11 mouse cellular contexts compared by ENCODE assay signal in the genomic region with DNA sequence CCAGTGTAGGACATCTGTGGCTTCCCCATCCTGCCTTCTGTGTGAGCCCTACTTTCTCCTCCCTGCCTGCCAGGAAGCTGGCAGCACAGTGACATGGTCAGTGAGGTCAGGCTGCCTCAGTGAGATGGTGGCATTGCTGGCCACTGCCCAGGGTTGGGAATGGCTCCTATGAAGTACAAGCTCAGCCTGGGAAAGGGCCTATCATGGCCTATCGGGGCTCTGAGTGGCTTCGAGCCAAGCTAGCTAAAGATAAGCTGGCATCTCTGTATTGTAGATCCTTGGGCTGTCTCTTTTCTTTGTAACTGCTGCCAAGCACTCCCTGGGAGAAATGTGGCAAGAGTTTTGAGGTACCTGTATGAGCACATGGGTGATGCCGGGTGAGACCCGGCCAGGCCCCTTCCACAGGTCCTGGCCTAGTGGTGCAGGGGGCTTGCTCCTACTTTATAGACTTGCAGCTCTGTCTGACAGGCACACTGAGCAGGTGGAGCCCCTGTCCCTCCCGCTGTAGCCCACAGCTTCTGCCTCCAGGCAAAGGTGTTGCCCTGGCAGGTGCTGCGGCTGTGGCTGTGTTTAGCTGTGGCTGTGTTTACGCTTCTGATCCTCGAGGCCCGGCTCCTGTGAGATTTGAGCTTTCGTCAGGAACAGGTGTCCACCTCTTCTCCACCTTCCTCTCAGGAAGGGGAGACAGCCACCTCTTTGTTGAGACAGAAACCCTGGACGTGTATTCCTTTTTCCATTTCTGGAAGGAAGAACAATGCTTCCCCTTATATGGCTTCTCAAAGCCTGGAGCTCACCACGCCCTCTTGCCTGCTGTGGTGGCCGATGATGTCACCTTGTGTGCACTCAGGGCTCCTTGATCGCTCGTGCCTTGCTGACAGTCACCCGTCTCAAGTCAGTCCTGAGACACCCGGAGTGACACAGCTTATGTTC. TPM values are rescaled to one million over a fixed set of nuclear protein-coding genes. Genes with fewer than 3 reads are reported as not detected.
A peak's percentile ranks its signal among the peaks of the same experiment; 100 is the strongest.
DNase-seq lines count a peak whose midpoint lies in the region; ATAC-seq and TF ChIP-seq lines count a peak whose summit lies in the region.
"Had no signal": no experiment of that assay in that cellular context is flagged by ENCODE, and none has a peak within 500 bp of the region (broad histone marks: within the 10 kb centered on the region; RNA-seq: fewer than 3 reads in every experiment).

No protein-coding gene starts in this region.

- 48% methylated on average over 17 of the region's 17 CpGs for whole genome bisulfite sequencing in intestine, embryonic 15.5 days
- WGBS in small intestine, adult 2 months: 23% methylated on average over 17 of the region's 17 CpGs
- 83% methylated on average over 17 of the region's 17 CpGs for WGBS in midbrain, postnatal 0 days

- no peak overlapping the region for H3K4me2 ChIP-seq in intestine, embryonic 15.5 days (replicated peaks)
- H3K4me2 ChIP-seq in midbrain, postnatal 0 days (ENCODE audit: low read depth, low read length, poor library complexity, severe bottlenecking): no peak overlapping the region
- H3K4me2 ChIP-seq: hindbrain, embryonic 12.5 days; midbrain, embryonic 15.5 days had no signal

- no peak overlapping the region for H3K4me3 ChIP-seq in brown adipose tissue, adult 24 weeks (ENCODE audit: insufficient read depth, low read depth, low read length)
- H3K4me3 ChIP-seq in intestine, embryonic 15.5 days (replicated peaks): no peak overlapping the region
- no peak overlapping the region for H3K4me3 ChIP-seq in small intestine, adult 2 months (ENCODE audit: low read depth, low read length)
- no peak overlapping the region for H3K4me3 ChIP-seq in midbrain, postnatal 0 days (ENCODE audit: low read depth, low read length)
- H3K4me3 ChIP-seq: hindbrain, embryonic 12.5 days; midbrain, embryonic 15.5 days had no signal

- peak overlapping the region; percentile 93 for H3K27ac ChIP-seq in brown adipose tissue, adult 24 weeks (replicated peaks; ENCODE audit: low read depth, low read length)
- H3K27ac ChIP-seq in intestine, embryonic 15.5 days: no peak overlapping the region
- no peak overlapping the region for H3K27ac ChIP-seq in small intestine, adult 2 months (ENCODE audit: insufficient read depth, low read depth, low read length)
- no peak overlapping the region for H3K27ac ChIP-seq in midbrain, postnatal 0 days (ENCODE audit: low read depth, low read length)
- H3K27ac ChIP-seq: hindbrain, embryonic 12.5 days; midbrain, embryonic 15.5 days had no signal

- H3K9ac ChIP-seq in intestine, embryonic 15.5 days: no peak overlapping the region
- H3K9ac ChIP-seq in midbrain, postnatal 0 days (replicated peaks; ENCODE audit: low read length, poor library complexity, severe bottlenecking): no peak overlapping the region
- H3K9ac ChIP-seq: hindbrain, embryonic 12.5 days; midbrain, embryonic 15.5 days had no signal

- TF ChIP-seq CTCF in small intestine, adult 2 months (IDR thresholded peaks at IDR 0.05; ENCODE audit: extremely low read depth, insufficient read length, insufficient replicate concordance, low read depth, low read length): no peak
- TF ChIP-seq CTCF in midbrain, postnatal 0 days (IDR thresholded peaks at IDR 0.05): no peak

- H3K9me3 ChIP-seq in intestine, embryonic 15.5 days: no peaks in the 10 kb centered on the region
- H3K9me3 ChIP-seq in midbrain, postnatal 0 days (ENCODE audit: low read length): no peaks in the 10 kb centered on the region
- H3K9me3 ChIP-seq: hindbrain, embryonic 12.5 days; midbrain, embryonic 15.5 days had no signal

- H3K27me3 ChIP-seq in intestine, embryonic 15.5 days (replicated peaks): no peaks in the 10 kb centered on the region
- H3K27me3 ChIP-seq in small intestine, adult 2 months (ENCODE audit: control insufficient read depth, insufficient read depth, low read length): no peaks in the 10 kb centered on the region
- no peaks in the 10 kb centered on the region for H3K27me3 ChIP-seq in midbrain, postnatal 0 days (ENCODE audit: insufficient read depth, low read length)
- H3K27me3 ChIP-seq: hindbrain, embryonic 12.5 days; midbrain, embryonic 15.5 days had no signal

- ATAC-seq in intestine, embryonic 15.5 days: peak; percentile 76
- ATAC-seq in midbrain, postnatal 0 days (ENCODE audit: low FRiP score): no peak
- ATAC-seq: midbrain, embryonic 15.5 days had no signal

- peak; percentile 59 to 71 for DNase-seq in lung, adult 18-20 months
- DNase-seq in lung, postnatal 14 days: no peak
- DNase-seq in right cerebral cortex, postnatal 25 days: no peak
- DNase-seq in gastrocnemius, postnatal 10 days: no peak
- no peak for DNase-seq in midbrain, postnatal 0 days (ENCODE audit: low spot score)

- TF ChIP-seq POLR2A in small intestine, adult 2 months (IDR thresholded peaks at IDR 0.05; ENCODE audit: low read depth, low read length): 0 out of 2 replicates have a peak, but pooled peaks have one; percentile 20

- H3K4me1 ChIP-seq in brown adipose tissue, adult 24 weeks (ENCODE audit: control insufficient read depth, insufficient read depth, insufficient read length, low read length): peaks cover 28% of the 10 kb centered on the region
- peaks cover 7% of the 10 kb centered on the region; the same call in 1 of the 2 replicates for H3K4me1 ChIP-seq in intestine, embryonic 15.5 days (replicated peaks)
- peaks cover 14% of the 10 kb centered on the region for H3K4me1 ChIP-seq in small intestine, adult 2 months (ENCODE audit: control insufficient read depth, insufficient read depth, insufficient read length, low read length)
- H3K4me1 ChIP-seq in midbrain, postnatal 0 days (ENCODE audit: insufficient read depth, low read length): no peaks in the 10 kb centered on the region
- H3K4me1 ChIP-seq: hindbrain, embryonic 12.5 days; midbrain, embryonic 15.5 days had no signal

- H3K36me3 ChIP-seq in intestine, embryonic 15.5 days: no peaks in the 10 kb centered on the region
- H3K36me3 ChIP-seq in small intestine, adult 2 months (ENCODE audit: control insufficient read depth, insufficient read depth, low read length): no peaks in the 10 kb centered on the region
- no peaks in the 10 kb centered on the region for H3K36me3 ChIP-seq in midbrain, postnatal 0 days (ENCODE audit: insufficient read depth, low read length)
- H3K36me3 ChIP-seq: hindbrain, embryonic 12.5 days; midbrain, embryonic 15.5 days had no signal

RNA-seq across cellular contexts. Expression of gene Bik, which starts 8.6 kb away (rescaled TPM):
- 4.1 TPM in 1 of 2 replicates, not detected in the other for polyA plus RNA-seq in brown adipose tissue, adult 24 weeks (2012; ENCODE audit: insufficient read depth, insufficient read length, missing spikeins)
- polyA plus RNA-seq in intestine, embryonic 15.5 days (2015; fragmentation: Nextera tagmentation; extraction: Ambion mirVana): 4.3 and 5.6 TPM in 2 replicates
- polyA plus RNA-seq in small intestine, adult 2 months (2012; rRNA removed): 2.1 and 5.8 TPM in 2 replicates
- total RNA-seq in gastrocnemius, postnatal 10 days (2021): 1 to 10 TPM; 2.0 to 3.3 TPM
- total RNA-seq in midbrain, postnatal 0 days (2014; rRNA removed): 0.27 TPM in 1 of 2 replicates, not detected in the other
- polyA plus RNA-seq in midbrain, postnatal 0 days (2015; fragmentation: Nextera tagmentation; extraction: Ambion mirVana): 0.33 and 0.37 TPM in 2 replicates
- total RNA-seq: left cerebral cortex, adult 18-20 months had no signal

RNA-seq across cellular contexts. Expression of gene Ttll1, which starts 24.5 kb away (rescaled TPM):
- 6.0 and 7.2 TPM in 2 replicates for polyA plus RNA-seq in brown adipose tissue, adult 24 weeks (2012; ENCODE audit: insufficient read depth, insufficient read length, missing spikeins)
- 17.1 and 18.4 TPM in 2 replicates for polyA plus RNA-seq in intestine, embryonic 15.5 days (2015; fragmentation: Nextera tagmentation; extraction: Ambion mirVana)
- polyA plus RNA-seq in small intestine, adult 2 months (2012; rRNA removed): 2.3 and 3.1 TPM in 2 replicates
- total RNA-seq in gastrocnemius, postnatal 10 days (2021): 1 to 10 TPM; 5.2 to 6.3 TPM
- total RNA-seq in midbrain, postnatal 0 days (2014; rRNA removed): 57.8 and 60.7 TPM in 2 replicates
- 119 and 123 TPM in 2 replicates for polyA plus RNA-seq in midbrain, postnatal 0 days (2015; fragmentation: Nextera tagmentation; extraction: Ambion mirVana)

RNA-seq across cellular contexts. Expression of gene Tspo, which starts 28.2 kb away (rescaled TPM):
- polyA plus RNA-seq in brown adipose tissue, adult 24 weeks (2012; ENCODE audit: insufficient read depth, insufficient read length, missing spikeins): 723 and 770 TPM in 2 replicates
- 98.0 and 120 TPM in 2 replicates for polyA plus RNA-seq in intestine, embryonic 15.5 days (2015; fragmentation: Nextera tagmentation; extraction: Ambion mirVana)
- 188 and 215 TPM in 2 replicates for polyA plus RNA-seq in small intestine, adult 2 months (2012; rRNA removed)
- 10 to 100 TPM; 30.3 to 33.8 TPM for total RNA-seq in gastrocnemius, postnatal 10 days (2021)
- 5.5 and 8.0 TPM in 2 replicates for total RNA-seq in midbrain, postnatal 0 days (2014; rRNA removed)
- polyA plus RNA-seq in midbrain, postnatal 0 days (2015; fragmentation: Nextera tagmentation; extraction: Ambion mirVana): 8.4 and 11.3 TPM in 2 replicates

RNA-seq across cellular contexts. Expression of gene Mcat, which starts 28.4 kb away (rescaled TPM):
- 29.1 and 29.6 TPM in 2 replicates for polyA plus RNA-seq in brown adipose tissue, adult 24 weeks (2012; ENCODE audit: insufficient read depth, insufficient read length, missing spikeins)
- polyA plus RNA-seq in intestine, embryonic 15.5 days (2015; fragmentation: Nextera tagmentation; extraction: Ambion mirVana): 31.4 TPM in 2 replicates
- 10.4 and 15.1 TPM in 2 replicates for polyA plus RNA-seq in small intestine, adult 2 months (2012; rRNA removed)
- total RNA-seq in gastrocnemius, postnatal 10 days (2021): 10 to 100 TPM; 22.7 to 29.3 TPM
- total RNA-seq in midbrain, postnatal 0 days (2014; rRNA removed): 43.9 and 44.4 TPM in 2 replicates
- 34.6 and 35.9 TPM in 2 replicates for polyA plus RNA-seq in midbrain, postnatal 0 days (2015; fragmentation: Nextera tagmentation; extraction: Ambion mirVana)

RNA-seq across cellular contexts. Expression of gene Ttll12, which starts 59.7 kb away (rescaled TPM):
- polyA plus RNA-seq in brown adipose tissue, adult 24 weeks (2012; ENCODE audit: insufficient read depth, insufficient read length, missing spikeins): 7.0 and 7.7 TPM in 2 replicates
- 31.0 and 31.5 TPM in 2 replicates for polyA plus RNA-seq in intestine, embryonic 15.5 days (2015; fragmentation: Nextera tagmentation; extraction: Ambion mirVana)
- 12.9 and 17.5 TPM in 2 replicates for polyA plus RNA-seq in small intestine, adult 2 months (2012; rRNA removed)
- total RNA-seq in gastrocnemius, postnatal 10 days (2021): 10 to 100 TPM in 1 of 2 experiments, 1 to 10 TPM in 1; 9.4 to 13.0 TPM
- 50.5 and 56.4 TPM in 2 replicates for total RNA-seq in midbrain, postnatal 0 days (2014; rRNA removed)
- polyA plus RNA-seq in midbrain, postnatal 0 days (2015; fragmentation: Nextera tagmentation; extraction: Ambion mirVana): 39.1 and 40.1 TPM in 2 replicates

Comparison
In these comparisons a context has a peak if more than half of its experiments do, and no peak if none do; other contexts are left out.
1. DNase-seq: peak in lung, adult 18-20 months (2 of 2); none in lung, postnatal 14 days (single experiment), right cerebral cortex, postnatal 25 days (single experiment), gastrocnemius, postnatal 10 days (single experiment) and midbrain, postnatal 0 days (single experiment).